Mouse (Mus musculus) forebrain, embryonic 14.5 days (tissue): ENCODE results near the gene Rplp0. TPM values are rescaled to one million over a fixed set of nuclear protein-coding genes. Genes with fewer than 3 reads are reported as not detected.
A peak's percentile ranks its signal among the peaks of the same experiment; 100 is the strongest.

Experiments
- ATAC-seq: fragments of 200-750 bp; cut with Nextera tagmentation; 2 replicates; pipeline ENCODE4 v1.8.0; 2017; ENCODE audit warnings: mild to moderate bottlenecking, moderate library complexity
- DNase-seq: peaks from one replicate; pipeline ENCODE4 v3.0.0-alpha.2; 2015; ENCODE audit warnings: low spot score
- H3K27ac ChIP-seq: fragments of 300-500 bp; sonication (generic); 2 replicates; pipeline ENCODE4 v1.5.1; 2014; ENCODE audit warnings: low read depth, mild to moderate bottlenecking, control low read depth, low read length, moderate library complexity
- H3K27me3 ChIP-seq: fragments of 300-500 bp; sonication (generic); replicated peaks from 2 replicates; pipeline ENCODE4 v1.6.1; 2014; ENCODE audit warnings: low read length, control low read depth, mixed read lengths; ENCODE audit not compliant: control insufficient read depth, insufficient read depth
- H3K36me3 ChIP-seq: fragments of 300-500 bp; sonication (generic); 2 replicates; pipeline ENCODE4 v1.6.1; 2014; ENCODE audit warnings: low read length, control low read depth; ENCODE audit not compliant: control insufficient read depth, insufficient read depth
- H3K4me1 ChIP-seq: fragments of 300-500 bp; sonication (generic); 2 replicates; pipeline ENCODE4 v1.6.1; 2014; ENCODE audit warnings: antibody characterized with exemption, low read length, control low read depth; ENCODE audit not compliant: control insufficient read depth, insufficient read depth
- H3K4me2 ChIP-seq: fragments of 300-500 bp; sonication (generic); 2 replicates; pipeline ENCODE4 v1.6.1; 2014; ENCODE audit warnings: mild to moderate bottlenecking, control low read depth, low read length
- H3K4me3 ChIP-seq: fragments of 300-500 bp; sonication (generic); 2 replicates; pipeline ENCODE4 v1.5.1; 2014; ENCODE audit warnings: low read depth, low read length, control low read depth
- H3K9ac ChIP-seq: fragments of 300-500 bp; sonication (generic); 2 replicates; pipeline ENCODE4 v1.6.1; 2014; ENCODE audit warnings: mild to moderate bottlenecking, low read length, control low read depth, moderate library complexity
- H3K9me3 ChIP-seq: fragments of 300-500 bp; sonication (generic); replicated peaks from 2 replicates; pipeline ENCODE4 v1.6.1; 2016; ENCODE audit warnings: low read length, control low read depth, mixed read lengths; ENCODE audit not compliant: control insufficient read depth
- WGBS: fragments of 180-500 bp; shearing (Covaris S2); extraction: QIAGEN DNeasy Blood & Tissue Kit; methylation state at CpG from one replicate; pipeline ENCODE4 v1.1.7; 2014; 5-methylcytosine and 5-hydroxymethylcytosine counted together
- polyA plus RNA-seq: library from polyadenylated mRNA; unstranded; fragments of >200 nt; fragmentation: Nextera tagmentation; extraction: Ambion mirVana; gene quantifications from 2 replicates; pipeline ENCODE4 v1.2.1, GENCODE M21; 2014

The Rplp0 gene
- polyA plus RNA-seq, 1 experiment from 2014 or later, result 1,434 TPM

DNA sequence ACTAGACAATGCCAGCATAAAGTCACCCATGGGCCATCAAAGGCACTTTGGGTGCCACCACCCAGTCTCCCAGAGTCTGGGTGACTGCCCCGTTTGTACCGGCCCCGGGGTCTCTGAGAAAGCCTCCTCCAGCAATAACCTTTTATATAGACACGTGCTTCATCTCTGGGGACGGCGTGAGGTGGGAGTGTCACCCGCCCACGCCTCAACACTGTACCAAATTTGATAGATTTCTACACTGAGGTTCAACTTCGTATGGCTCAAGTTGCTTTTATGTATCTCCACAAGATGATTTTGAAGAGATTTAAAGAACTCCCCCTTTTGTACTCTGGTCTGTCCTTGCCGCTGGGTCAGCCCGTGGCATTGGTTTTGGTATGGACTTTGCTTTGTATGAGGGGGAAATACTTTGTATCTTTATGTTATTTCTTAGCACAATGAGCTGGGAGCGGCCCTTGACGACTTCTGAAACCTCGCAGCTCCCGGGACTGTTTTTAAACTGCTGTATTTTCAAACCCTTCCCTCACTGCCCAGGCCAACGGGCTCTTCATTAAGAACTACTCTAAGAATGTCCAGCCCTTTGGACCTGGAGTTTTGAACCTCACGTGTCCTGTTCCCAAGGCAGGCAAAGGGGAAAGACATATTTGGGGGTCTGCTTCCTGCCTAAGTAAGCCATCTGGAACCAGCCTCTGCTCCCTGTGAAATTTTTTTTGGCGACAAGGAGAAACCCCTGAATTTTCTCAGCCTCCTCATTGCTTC, 4.6 kb upstream of the Rplp0 start:
- no peak for DNase-seq

DNA sequence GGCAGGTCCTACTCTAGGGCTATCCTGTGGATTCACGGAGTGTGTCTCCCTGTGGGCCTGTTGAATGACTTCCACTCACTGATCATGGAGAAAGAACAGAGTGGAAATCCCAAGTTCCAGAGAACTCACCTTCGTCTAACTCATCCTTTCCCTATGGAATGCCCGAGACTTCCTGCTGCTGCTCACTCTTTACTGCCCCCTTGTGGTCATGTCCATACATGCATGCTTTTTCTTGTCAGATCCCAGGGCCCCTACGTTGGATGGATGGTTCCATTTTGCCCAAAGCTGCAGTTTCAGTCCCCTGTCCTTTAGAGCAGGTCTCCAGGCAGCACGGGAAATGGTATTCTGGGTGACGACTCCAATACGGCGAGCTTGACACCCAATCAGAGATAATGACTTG, 3.0 kb upstream of the Rplp0 start:
- no peak overlapping the region for H3K4me2 ChIP-seq
- WGBS, result 9% methylated on average over 8 of the region's 8 CpGs

More for the DNA sequence above, 4.6 kb upstream of the Rplp0 start:
- no peak overlapping the region for H3K4me3 ChIP-seq
- H3K27ac ChIP-seq, result no peak overlapping the region
- 94% methylated on average over 18 of the region's 18 CpGs for WGBS
- ATAC-seq, result no peak
- H3K36me3 ChIP-seq, result peaks cover 27% of the 10 kb centered on the region
- no peaks in the 10 kb centered on the region for H3K4me1 ChIP-seq
- H3K27me3 ChIP-seq, result no peaks in the 10 kb centered on the region
- no peaks in the 10 kb centered on the region for H3K9me3 ChIP-seq
- H3K9ac ChIP-seq, result no peak overlapping the region
- no peak overlapping the region for H3K4me2 ChIP-seq

DNA sequence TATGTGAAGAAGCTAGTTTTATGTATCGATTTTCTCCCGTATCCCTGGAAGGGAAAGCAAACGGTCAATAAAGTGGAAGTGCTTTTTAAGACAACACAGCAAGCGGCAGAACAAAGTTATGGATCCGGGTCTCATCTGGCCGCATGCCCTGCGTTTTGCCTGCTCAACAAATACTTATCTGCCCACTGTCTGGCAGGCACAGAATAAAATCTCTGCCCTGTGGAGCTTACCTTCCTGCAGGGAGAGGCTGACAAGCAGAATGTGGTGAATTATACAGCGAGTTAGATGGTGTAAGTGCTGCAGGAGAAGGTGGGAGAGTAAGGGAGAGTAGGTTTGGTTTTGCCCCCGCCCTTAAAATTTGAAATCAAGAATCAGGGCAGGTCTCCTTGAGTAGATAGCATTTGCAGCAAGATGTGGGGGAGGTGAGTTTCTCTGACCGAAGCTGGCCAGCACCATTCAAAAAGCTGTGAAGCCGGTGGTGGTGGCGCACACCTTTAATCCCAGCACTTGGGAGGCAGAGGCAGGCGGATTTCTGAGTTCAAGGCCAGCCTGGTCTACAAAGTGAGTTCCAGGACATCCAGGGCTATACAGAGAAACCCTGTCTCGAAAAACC, 979 bp upstream of the Rplp0 start:
- DNase-seq (no peak), ATAC-seq (no peak)
- Histone ChIP-seq H3K9me3 (no peaks in the 10 kb centered on the region), H3K9ac (no peak overlapping the region), H3K36me3 (peaks cover 38% of the 10 kb centered on the region), H3K4me2 (no peak overlapping the region), H3K27me3 (no peaks in the 10 kb centered on the region), H3K27ac (no peak overlapping the region), H3K4me3 (no peak overlapping the region), H3K4me1 (peaks cover 8% of the 10 kb centered on the region)
- 91% methylated on average over 14 of the region's 14 CpGs for WGBS

More for the DNA sequence above, 3.0 kb upstream of the Rplp0 start:
- DNase-seq (peak; percentile 81), ATAC-seq (no peak)
- Histone ChIP-seq H3K27me3 (no peaks in the 10 kb centered on the region), H3K9ac (no peak overlapping the region), H3K9me3 (no peaks in the 10 kb centered on the region), H3K36me3 (peaks cover 31% of the 10 kb centered on the region), H3K27ac (no peak overlapping the region), H3K4me3 (no peak overlapping the region), H3K4me1 (peaks cover 8% of the 10 kb centered on the region)

- no peak for DNase-seq
- 40% methylated on average over 13 of the region's 13 CpGs for WGBS
Observed at GRCm38 (mm10) chr5:115560336-115560905, 1.2 kb downstream of the Rplp0 start.

DNA sequence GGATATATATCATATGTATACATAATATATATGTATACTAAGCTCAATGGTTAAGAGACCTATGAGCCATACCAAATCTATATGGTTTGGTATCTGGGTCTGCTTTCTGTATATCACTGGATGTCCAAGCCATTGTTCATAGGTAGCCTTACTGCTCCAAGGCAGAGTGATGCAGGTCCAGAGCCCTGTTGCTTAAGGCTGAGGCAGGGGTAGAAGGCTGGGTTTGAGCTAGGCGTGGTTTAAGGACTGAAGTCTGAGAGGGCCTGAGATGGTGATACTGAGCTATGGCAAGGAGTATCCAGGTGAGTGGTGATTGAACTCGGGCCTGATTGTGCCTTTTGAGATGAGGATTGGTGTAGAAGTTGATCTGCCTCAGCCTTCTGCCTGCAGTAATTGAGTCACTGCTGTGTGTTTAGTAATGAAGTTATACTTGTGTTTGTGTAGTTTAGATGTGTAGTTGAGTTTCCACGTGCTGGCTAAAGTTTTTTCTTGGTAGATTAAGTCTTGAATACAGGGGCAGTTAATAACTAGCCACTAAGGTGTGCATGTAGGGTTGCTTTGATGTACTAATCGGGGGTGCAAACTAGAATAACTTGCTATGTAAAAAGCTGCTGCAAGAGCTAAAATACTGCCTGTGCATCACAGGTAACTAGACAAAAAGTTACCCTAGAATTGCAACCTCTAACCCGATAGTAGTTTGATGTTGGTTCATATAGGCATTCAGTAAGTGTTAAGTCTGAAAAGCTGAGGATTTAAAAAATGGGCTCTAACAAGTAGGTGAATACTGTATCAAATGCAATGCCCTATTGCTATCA, 4.7 kb downstream of the Rplp0 start:
- Histone ChIP-seq H3K4me3 (peak overlapping the region; percentile 93; the same call in 1 of the 2 replicates), H3K9ac (peak overlapping the region; percentile 93), H3K4me2 (peak overlapping the region; percentile 76), H3K27me3 (no peaks in the 10 kb centered on the region), H3K4me1 (peaks cover 15% of the 10 kb centered on the region), H3K9me3 (no peaks in the 10 kb centered on the region), H3K36me3 (peaks cover 43% of the 10 kb centered on the region), H3K27ac (no peak overlapping the region)
- 35% methylated on average over 5 of the region's 5 CpGs for WGBS
- DNase-seq (no peak), ATAC-seq (no peak)

More at GRCm38 (mm10) chr5:115560336-115560905, 1.2 kb downstream of the Rplp0 start:
- H3K4me1 ChIP-seq, result peaks cover 11% of the 10 kb centered on the region
- no peaks in the 10 kb centered on the region for H3K27me3 ChIP-seq
- no peak overlapping the region for H3K27ac ChIP-seq
- H3K4me2 ChIP-seq, result peak overlapping the region; percentile 73
- no peak for ATAC-seq
- peak overlapping the region; percentile 62 for H3K4me3 ChIP-seq
- H3K36me3 ChIP-seq, result peaks cover 38% of the 10 kb centered on the region
- peak overlapping the region; percentile 85 for H3K9ac ChIP-seq
- no peaks in the 10 kb centered on the region for H3K9me3 ChIP-seq

- Histone ChIP-seq H3K27ac (peak within 1 kb of the TSS; percentile 60), H3K27me3 (no peaks in the 10 kb centered on the region), H3K36me3 (peaks cover 43% of the 10 kb centered on the region), H3K4me1 (peaks cover 15% of the 10 kb centered on the region), H3K4me2 (peak within 1 kb of the TSS; percentile 76), H3K4me3 (peak within 1 kb of the TSS; percentile 93), H3K9me3 (no peaks in the 10 kb centered on the region), H3K9ac (peak within 1 kb of the TSS; percentile 93)
- DNase-seq (peak; percentile 78), ATAC-seq (peak; percentile 92)
- WGBS, result 2% methylated on average over 46 of the region's 55 CpGs
Observed at GRCm38 (mm10) chr5:115564737-115565393, 5.6 kb downstream of the Rplp0 start, which contains the start of gene Gcn1l1. TSS of gene Gcn1l1 (plus strand) at chr5:115565254.

GRCm38 (mm10) chr5:115565403-115565802, 6.1 kb downstream of the Rplp0 start:
- Histone ChIP-seq H3K4me1 (peaks cover 12% of the 10 kb centered on the region), H3K9me3 (no peaks in the 10 kb centered on the region), H3K27ac (peak overlapping the region; percentile 60), H3K4me3 (peak overlapping the region; percentile 93), H3K36me3 (peaks cover 43% of the 10 kb centered on the region), H3K4me2 (peak overlapping the region; percentile 76), H3K27me3 (no peaks in the 10 kb centered on the region), H3K9ac (peak overlapping the region; percentile 93)
- DNase-seq (no peak), ATAC-seq (peak; percentile 54)
- under 1% methylated on average over 40 of the region's 46 CpGs for WGBS

DNA sequence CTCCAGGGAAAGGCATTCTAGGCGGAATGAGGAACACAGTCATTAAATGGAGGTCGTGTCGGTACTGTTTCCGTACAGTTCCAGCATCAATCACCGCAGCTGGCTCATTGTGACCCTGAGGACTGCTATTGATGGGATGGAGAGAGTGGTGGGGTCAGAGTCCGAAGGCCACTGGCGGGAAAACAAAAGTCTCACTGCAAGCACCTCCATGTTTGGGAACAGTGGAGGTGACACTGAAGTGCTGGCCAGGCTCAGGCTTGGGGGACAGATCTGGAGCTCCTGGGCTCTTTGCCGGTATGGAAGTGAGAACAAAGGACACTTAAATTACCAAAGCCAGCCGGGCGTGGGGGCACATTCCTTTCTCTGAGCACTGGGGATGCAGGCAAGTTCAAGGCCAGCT, 9.4 kb downstream of the Rplp0 start:
- H3K4me1 ChIP-seq, result peaks cover 8% of the 10 kb centered on the region; the same call in 1 of the 2 replicates
- H3K4me2 ChIP-seq, result no peak overlapping the region
- H3K9ac ChIP-seq, result no peak overlapping the region
- WGBS, result 64% methylated on average over 10 of the region's 10 CpGs
- no peak overlapping the region for H3K27ac ChIP-seq
- H3K27me3 ChIP-seq, result no peaks in the 10 kb centered on the region
- no peaks in the 10 kb centered on the region for H3K9me3 ChIP-seq
- H3K4me3 ChIP-seq, result no peak overlapping the region
- peaks cover 38% of the 10 kb centered on the region for H3K36me3 ChIP-seq
- DNase-seq, result no peak
- no peak for ATAC-seq
